Mouse (Mus musculus) cerebellum, postnatal 4 days (tissue): ENCODE measurements around the gene Sik1.
A peak's percentile ranks its signal among the peaks of the same experiment; 100 is the strongest.
"Not testable (repeated sequence)": the region's sequence is repeated elsewhere in the genome, so short reads cannot be mapped to it uniquely, and the experiment has no call there.

Source experiments
- DNase-seq, 2 experiments: peaks; one replicate each; pipeline ENCODE4 v3.0.0; 2022; ENCODE audit warnings: low spot score in 2 of 2, mixed read lengths in 1 of 2

The Sik1 gene

GRCm38 (mm10) chr17:31855597-31856518 lies at the start of gene Sik1:
TSS of gene Sik1 (minus strand) at chr17:31855804.
- DNase-seq, result peak; percentile 90 to 98

- peak in 1 of 2 experiments; percentile 10 for DNase-seq
Observed at GRCm38 (mm10) chr17:31905201-31905790, 49.7 kb upstream of the Sik1 start.

- peak in 1 of 2 experiments; percentile 16 for DNase-seq
Observed at GRCm38 (mm10) chr17:31904036-31904435, 48.4 kb upstream of the Sik1 start.

- peak in 1 of 2 experiments; percentile 13 for DNase-seq
Observed at GRCm38 (mm10) chr17:31902630-31903198, 47.1 kb upstream of the Sik1 start.

- DNase-seq, result peak in 1 of 2 experiments; percentile 14
Observed at GRCm38 (mm10) chr17:31901461-31902204, 46.0 kb upstream of the Sik1 start.

GRCm38 (mm10) chr17:31898941-31899340 lies 43.3 kb upstream of the Sik1 start:
- DNase-seq, result no peak

GRCm38 (mm10) chr17:31897186-31897793 lies 41.7 kb upstream of the Sik1 start:
- peak in 1 of 2 experiments; percentile 2 for DNase-seq

- peak in 1 of 2 experiments; percentile 6 for DNase-seq
Observed at GRCm38 (mm10) chr17:31896751-31897150, 41.1 kb upstream of the Sik1 start.

GRCm38 (mm10) chr17:31896311-31896710 lies 40.7 kb upstream of the Sik1 start:
- no peak for DNase-seq

GRCm38 (mm10) chr17:31893371-31894060 lies 37.9 kb upstream of the Sik1 start:
- peak in 1 of 2 experiments; percentile 13 for DNase-seq

- DNase-seq, result peak in 1 of 2 experiments; percentile 20
Observed at GRCm38 (mm10) chr17:31892750-31893149, 37.1 kb upstream of the Sik1 start.

- peak in 1 of 2 experiments; percentile 13 for DNase-seq
Observed at GRCm38 (mm10) chr17:31891858-31892257, 36.3 kb upstream of the Sik1 start.

GRCm38 (mm10) chr17:31890311-31890951 lies 34.8 kb upstream of the Sik1 start:
- DNase-seq, result peak in 1 of 2 experiments; percentile 18

GRCm38 (mm10) chr17:31889446-31890201 lies 34.0 kb upstream of the Sik1 start:
- peak in 1 of 2 experiments; percentile 16 for DNase-seq

GRCm38 (mm10) chr17:31888540-31888939 lies 32.9 kb upstream of the Sik1 start:
- DNase-seq, result peak in 1 of 2 experiments; percentile 9

GRCm38 (mm10) chr17:31884676-31885075 lies 29.1 kb upstream of the Sik1 start:
- DNase-seq, result not testable (repeated sequence)

GRCm38 (mm10) chr17:31879406-31879805 lies 23.8 kb upstream of the Sik1 start:
- peak in 1 of 2 experiments; percentile 16 for DNase-seq

GRCm38 (mm10) chr17:31877650-31878141 lies 22.1 kb upstream of the Sik1 start:
- DNase-seq, result no peak

GRCm38 (mm10) chr17:31877181-31877581 lies 21.6 kb upstream of the Sik1 start:
- DNase-seq, result peak in 1 of 2 experiments; percentile 18
